In the genomic region with DNA sequence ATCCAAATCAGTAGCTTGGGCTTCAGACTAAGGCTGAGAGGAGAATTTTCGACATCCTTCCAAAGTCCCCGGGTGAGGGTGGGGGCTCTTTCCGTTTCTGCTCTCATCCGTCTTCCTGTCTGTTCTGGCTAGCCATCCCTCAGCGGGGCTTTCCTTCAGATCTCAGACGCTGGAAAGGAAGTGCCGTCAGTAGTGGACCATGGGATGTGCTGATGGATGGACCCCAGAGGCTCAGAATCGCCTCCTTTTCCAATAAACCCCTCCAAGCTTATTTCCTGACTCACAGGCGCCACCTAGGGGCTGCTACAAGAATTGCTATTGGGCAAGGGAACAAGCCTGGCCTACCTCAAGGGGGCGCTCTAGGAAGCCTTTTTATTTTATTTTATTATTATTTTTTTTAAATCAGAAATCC, we compare ENCODE assay signal across 8 mouse cellular contexts. TPM values are rescaled to one million over a fixed set of nuclear protein-coding genes. Genes with fewer than 3 reads are reported as not detected.
DNase-seq lines count a peak whose midpoint lies in the region; ATAC-seq lines count a peak whose summit lies in the region.

No protein-coding gene starts in this region.

- peak overlapping the region; percentile 39; the same call in 1 of the 2 replicates for H3K4me3 ChIP-seq in embryonic facial prominence, embryonic 10.5 days

- H3K9me3 ChIP-seq in embryonic facial prominence, embryonic 10.5 days = peaks cover 11% of the 10 kb centered on the region

- ATAC-seq in monocyte, adult 5-6 weeks (replicated peaks; ENCODE audit: insufficient number of reproducible peaks, low FRiP score, low TSS enrichment, poor library complexity, severe bottlenecking) = 0 out of 2 replicates have a peak, but pooled peaks have one; percentile 59

- H3K27me3 ChIP-seq in embryonic facial prominence, embryonic 10.5 days (replicated peaks; ENCODE audit: low read depth, poor library complexity, severe bottlenecking) = no peaks in the 10 kb centered on the region

- DNase-seq in 3T3-L1 (ENCODE audit: low read depth, low spot score) (peak; percentile 86), liver (peak; percentile 82)
- DNase-seq in adrenal gland, adult 8-10 months = peak; percentile 66
- DNase-seq in embryonic facial prominence, embryonic 10.5 days (ENCODE audit: low spot score) = peak; percentile 88
- peak; percentile 86 to 88 for DNase-seq in heart, adult 9 months (ENCODE audit: low spot score in 2 of 2)
- DNase-seq in kidney, adult 9 months = peak; percentile 81
- DNase-seq in spleen, postnatal 14 days (ENCODE audit: low spot score in 2 of 2) = peak; percentile 41 to 68

- H3K27ac ChIP-seq in embryonic facial prominence, embryonic 10.5 days (replicated peaks) = peak overlapping the region; percentile 41; the same call in 1 of the 2 replicates

- H3K4me1 ChIP-seq in embryonic facial prominence, embryonic 10.5 days = peaks cover 20% of the 10 kb centered on the region

- H3K36me3 ChIP-seq in embryonic facial prominence, embryonic 10.5 days (replicated peaks) = peaks cover 63% of the 10 kb centered on the region

- 7% methylated on average over 10 of the region's 10 CpGs for WGBS in embryonic facial prominence, embryonic 10.5 days

RNA-seq across cellular contexts. Expression of a gene that starts 8.6 kb away (rescaled TPM):
- total RNA-seq in adrenal gland, adult 8-10 months (2022) = under 1 TPM in 2 of 4 experiments, not detected in 2; 0.09 to 0.25 TPM
- polyA plus RNA-seq in embryonic facial prominence, embryonic 10.5 days (2016; fragmentation: Nextera tagmentation; extraction: Ambion mirVana) = not detected in 2 replicates
- total RNA-seq in monocyte, adult 5-6 weeks (2017) = 1.4 TPM in 1 of 3 replicates, not detected in the others

RNA-seq across cellular contexts. Expression of a gene that starts 11.1 kb away (rescaled TPM):
- 100 to 1,000 TPM in 2 of 4 experiments, 10 to 100 TPM in 2; 62.6 to 149 (median 97.9) TPM for total RNA-seq in adrenal gland, adult 8-10 months (2022)
- 24.4 and 25.1 TPM in 2 replicates for polyA plus RNA-seq in embryonic facial prominence, embryonic 10.5 days (2016; fragmentation: Nextera tagmentation; extraction: Ambion mirVana)
- total RNA-seq in monocyte, adult 5-6 weeks (2017) = 4.5 to 8.5 TPM (median 6.2 TPM) in 3 replicates

RNA-seq across cellular contexts. Expression of a gene that starts 41.8 kb away (rescaled TPM):
- total RNA-seq in adrenal gland, adult 8-10 months (2022) = not detected
- polyA plus RNA-seq in embryonic facial prominence, embryonic 10.5 days (2016; fragmentation: Nextera tagmentation; extraction: Ambion mirVana) = not detected in 2 replicates
- total RNA-seq in monocyte, adult 5-6 weeks (2017) = 0.53 TPM in 1 of 3 replicates, not detected in the others

Comparison
In these comparisons a context has a peak if more than half of its experiments do, and no peak if none do; other contexts are left out.
1. Peak in every context shown above with its lines: DNase-seq, ATAC-seq, H3K4me3 ChIP-seq and H3K27ac ChIP-seq.